Mouse (Mus musculus) megakaryocyte, embryonic 14.5 days (primary cell): Measurements from ENCODE around the gene Fgfr2.

Experiments
- FLI1 ChIP-seq: IDR thresholded peaks from 2 replicates; pipeline ENCODE4 v1.6.1; 2012; ENCODE audit warnings: low read length, inconsistent platforms, mixed read lengths
- GATA1 ChIP-seq: IDR thresholded peaks from 3 replicates; pipeline ENCODE4 v1.6.1; 2012; ENCODE audit warnings: mixed read lengths, low read length, inconsistent platforms, borderline replicate concordance

DNA sequence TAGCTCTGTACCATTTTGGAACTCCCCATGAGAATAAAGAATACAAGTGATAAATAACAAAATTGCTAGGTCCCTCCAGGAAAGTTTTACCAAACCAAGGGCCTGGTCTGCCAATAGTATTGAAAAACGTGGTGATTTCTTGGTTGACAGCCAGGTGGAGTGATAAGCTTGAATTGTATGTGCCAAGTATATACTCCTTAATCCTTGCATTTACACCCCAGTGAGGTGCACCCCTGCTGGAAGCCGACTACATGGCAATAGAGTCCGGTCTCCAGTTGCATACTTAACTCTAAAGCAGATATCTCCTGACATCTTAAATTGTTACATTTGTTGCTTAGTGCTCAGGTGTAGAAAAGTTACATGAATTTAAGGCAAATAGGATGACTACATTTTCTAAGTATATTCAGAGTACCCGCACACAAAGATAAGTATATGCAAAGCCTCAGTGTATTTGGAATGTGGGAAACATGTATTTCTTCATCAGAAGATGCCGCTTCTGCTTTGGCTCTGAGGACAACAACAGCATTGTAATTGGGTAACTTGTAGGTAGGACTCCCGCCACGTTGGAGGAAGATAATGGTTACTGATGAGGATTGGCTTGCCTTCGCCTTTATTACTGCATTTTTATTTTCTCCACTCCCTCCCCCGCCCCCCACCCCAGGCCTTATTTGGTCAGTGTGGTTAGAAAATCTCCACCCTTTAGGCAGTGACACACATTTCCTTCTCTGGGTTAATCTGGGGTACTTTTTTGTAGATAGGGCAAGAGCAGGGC, 1751.1 kb downstream of the Fgfr2 start:
- TF ChIP-seq GATA1 (no peak), FLI1 (no peak)
